Mouse (Mus musculus): ENCODE data around the gene Cbr1.

- TF ChIP-seq CTCF (IDR thresholded peaks at IDR 0.05; ENCODE audit: control insufficient read depth, insufficient read depth, insufficient read length) (no peak), MAX (IDR thresholded peaks at IDR 0.05) (no peak), USF1 (IDR thresholded peaks at IDR 0.05; ENCODE audit: low read depth) (no peak)
These were observed 1.1 kb upstream of the Cbr1 start for GRCm38 (mm10) chr16:93604481-93604969.

Data from C2C12 (cell line).